Mouse (Mus musculus) heart, embryonic 14.5 days (tissue): ENCODE measurements around the gene Armc9. TPM values are rescaled to one million over a fixed set of nuclear protein-coding genes. Genes with fewer than 3 reads are reported as not detected.

Experiments used
- ATAC-seq: fragments of 200-750 bp; cut with Nextera tagmentation; 2 replicates; pipeline ENCODE4 v1.8.0; 2017; ENCODE audit warnings: low read depth, moderate TSS enrichment; ENCODE audit not compliant: insufficient number of reproducible peaks, insufficient read depth, low FRiP score
- H3K27ac ChIP-seq, 2 experiments: fragments of 200-500 bp in 1 of 2; fragments of 300-500 bp in 1 of 2; sonication (generic) in 1 of 2; replicated peaks in 1 of 2; 2 replicates each; pipeline ENCODE4 v1.5.1; 2012 to 2014; ENCODE audit warnings: low read depth in 2 of 2, low read length in 2 of 2, control low read depth in 1 of 2, mild to moderate bottlenecking in 1 of 2, mixed read lengths in 1 of 2; ENCODE audit not compliant: control insufficient read depth in 1 of 2, insufficient read depth in 1 of 2
- H3K27me3 ChIP-seq: fragments of 300-500 bp; sonication (generic); 2 replicates; pipeline ENCODE4 v1.6.1; 2014; ENCODE audit warnings: mild to moderate bottlenecking, low read length, control low read depth; ENCODE audit not compliant: control insufficient read depth, insufficient read depth
- H3K36me3 ChIP-seq: fragments of 300-500 bp; sonication (generic); 2 replicates; pipeline ENCODE4 v1.6.1; 2014; ENCODE audit warnings: mild to moderate bottlenecking, control low read depth, low read length, mixed read lengths; ENCODE audit not compliant: control insufficient read depth, insufficient read depth
- H3K4me1 ChIP-seq, 2 experiments: fragments of 200-500 bp in 1 of 2; fragments of 300-500 bp in 1 of 2; sonication (generic) in 1 of 2; 2 replicates each; pipeline ENCODE4 v1.6.1; 2012 to 2014; ENCODE audit warnings: low read length in 2 of 2, control low read depth in 1 of 2, mixed read lengths in 1 of 2; ENCODE audit not compliant: control insufficient read depth in 2 of 2, insufficient read depth in 2 of 2
- H3K4me2 ChIP-seq: fragments of 300-500 bp; sonication (generic); 2 replicates; pipeline ENCODE4 v1.6.1; 2014; ENCODE audit warnings: mild to moderate bottlenecking, low read length
- H3K4me3 ChIP-seq, 2 experiments: fragments of 200-500 bp in 1 of 2; fragments of 300-500 bp in 1 of 2; sonication (generic) in 1 of 2; 2 replicates each; pipeline ENCODE4 v1.5.1; 2012 to 2014; ENCODE audit warnings: low read length in 2 of 2, mild to moderate bottlenecking in 2 of 2, control low read depth in 1 of 2, low read depth in 1 of 2, moderate library complexity in 1 of 2; ENCODE audit not compliant: control insufficient read depth in 1 of 2, insufficient read depth in 1 of 2
- H3K9ac ChIP-seq: fragments of 300-500 bp; sonication (generic); 2 replicates; pipeline ENCODE4 v1.6.1; 2014; ENCODE audit warnings: mild to moderate bottlenecking, low read length
- H3K9me3 ChIP-seq: fragments of 300-500 bp; sonication (generic); 2 replicates; pipeline ENCODE4 v1.6.1; 2016; ENCODE audit warnings: low read length, control low read depth; ENCODE audit not compliant: control insufficient read depth
- WGBS: fragments of 180-500 bp; shearing (Covaris S2); extraction: QIAGEN DNeasy Blood & Tissue Kit; methylation state at CpG from one replicate; pipeline ENCODE4 v1.1.7; 2014; 5-methylcytosine and 5-hydroxymethylcytosine counted together
- polyA plus RNA-seq: library from polyadenylated mRNA; unstranded; fragments of >200 nt; fragmentation: Nextera tagmentation; extraction: Ambion mirVana; gene quantifications from 2 replicates; pipeline ENCODE4 v1.2.1, GENCODE M21; 2014

The Armc9 gene
- polyA plus RNA-seq, 1 experiment from 2014 or later: 11.9 TPM

DNA sequence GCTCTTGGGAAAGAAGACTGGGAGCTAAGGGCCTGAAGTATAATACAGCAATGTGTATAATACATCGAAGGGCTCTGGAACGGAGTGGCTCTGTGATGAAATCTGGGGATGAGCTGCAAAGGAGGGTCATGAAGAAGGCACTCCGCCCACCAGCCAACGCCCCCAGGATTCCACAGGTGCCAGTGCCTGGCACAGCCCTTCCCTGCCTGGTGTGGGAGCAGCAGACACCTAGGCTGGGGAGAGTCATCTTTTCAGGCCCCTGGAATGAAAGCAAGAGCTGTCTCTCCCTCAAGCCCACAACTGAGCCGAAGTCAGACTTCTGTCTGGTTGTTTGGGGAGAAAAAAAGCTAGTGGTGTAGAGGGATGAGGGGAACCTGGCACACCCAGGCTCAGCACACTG lies 122.5 kb downstream of the Armc9 start:
- Histone ChIP-seq H3K4me3 (no peak overlapping the region), H3K36me3 (no peaks in the 10 kb centered on the region), H3K9me3 (no peaks in the 10 kb centered on the region), H3K27me3 (no peaks in the 10 kb centered on the region), H3K4me2 (no peak overlapping the region), H3K27ac (no peak overlapping the region), H3K4me1 (no peaks in the 10 kb centered on the region; a peak in 1 of 4 replicates), H3K9ac (no peak overlapping the region)
- ATAC-seq: no peak
- 82% methylated on average over 5 of the region's 5 CpGs for WGBS

GRCm38 (mm10) chr1:86281781-86282536 lies 127.4 kb downstream of the Armc9 start:
- H3K9ac ChIP-seq: no peak overlapping the region
- H3K27ac ChIP-seq: no peak overlapping the region
- H3K4me3 ChIP-seq: no peak overlapping the region
- no peaks in the 10 kb centered on the region; a peak in 1 of 4 replicates for H3K4me1 ChIP-seq
- H3K27me3 ChIP-seq: no peaks in the 10 kb centered on the region
- no peaks in the 10 kb centered on the region for H3K9me3 ChIP-seq
- WGBS: 77% methylated on average over 11 of the region's 11 CpGs
- no peaks in the 10 kb centered on the region for H3K36me3 ChIP-seq
- ATAC-seq: no peak
- no peak overlapping the region for H3K4me2 ChIP-seq

DNA sequence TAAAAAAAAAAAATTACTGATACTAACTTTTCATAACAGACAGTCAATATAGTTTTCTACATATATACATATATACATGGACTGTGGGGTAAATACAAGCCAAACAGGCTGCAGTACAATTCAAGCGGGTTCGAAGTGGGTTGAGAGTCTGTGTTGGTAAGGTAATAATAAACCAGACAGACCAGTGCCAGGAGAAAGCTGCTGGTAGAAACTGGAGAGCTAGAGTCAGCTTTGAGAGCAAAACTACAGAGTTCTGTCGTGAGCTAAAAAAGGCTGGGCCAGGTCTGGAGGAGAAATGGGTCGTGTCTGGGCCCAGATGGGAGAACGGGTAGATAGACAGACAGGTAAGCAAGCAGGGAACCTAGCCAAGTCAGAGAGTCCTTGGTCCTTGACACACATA lies 129.5 kb downstream of the Armc9 start:
- Histone ChIP-seq H3K9me3 (no peaks in the 10 kb centered on the region), H3K4me1 (no peaks in the 10 kb centered on the region; a peak in 1 of 4 replicates), H3K4me3 (no peak overlapping the region), H3K9ac (no peak overlapping the region), H3K36me3 (no peaks in the 10 kb centered on the region), H3K27me3 (no peaks in the 10 kb centered on the region), H3K27ac (no peak overlapping the region), H3K4me2 (no peak overlapping the region)
- ATAC-seq: no peak
- WGBS: 89% methylated on average over 5 of the region's 5 CpGs

DNA sequence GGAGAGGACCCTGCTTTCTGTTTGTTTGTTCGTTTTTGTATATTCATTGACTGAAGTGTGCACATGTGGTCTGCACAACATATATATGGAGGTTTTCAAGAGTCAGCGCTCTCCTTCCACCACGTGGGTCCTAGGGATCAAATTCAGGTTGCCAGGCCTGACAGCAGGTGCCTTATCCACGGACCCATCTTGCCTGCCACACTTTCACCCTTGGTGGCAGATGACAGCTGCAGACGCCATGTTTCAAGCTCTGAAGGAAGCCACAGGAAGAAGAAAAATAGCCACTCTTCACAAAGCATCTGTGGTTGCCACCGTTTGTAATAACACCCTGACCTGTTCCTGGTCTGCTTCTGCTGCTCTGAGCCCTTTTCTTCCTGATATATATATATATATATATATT lies 130.7 kb downstream of the Armc9 start:
- H3K36me3 ChIP-seq: no peaks in the 10 kb centered on the region
- no peak overlapping the region for H3K9ac ChIP-seq
- H3K4me2 ChIP-seq: no peak overlapping the region
- no peaks in the 10 kb centered on the region for H3K27me3 ChIP-seq
- no peak for ATAC-seq
- H3K4me1 ChIP-seq: no peaks in the 10 kb centered on the region; a peak in 1 of 4 replicates
- no peaks in the 10 kb centered on the region for H3K9me3 ChIP-seq
- no peak overlapping the region for H3K27ac ChIP-seq
- WGBS: 69% methylated on average over 6 of the region's 6 CpGs
- H3K4me3 ChIP-seq: no peak overlapping the region

DNA sequence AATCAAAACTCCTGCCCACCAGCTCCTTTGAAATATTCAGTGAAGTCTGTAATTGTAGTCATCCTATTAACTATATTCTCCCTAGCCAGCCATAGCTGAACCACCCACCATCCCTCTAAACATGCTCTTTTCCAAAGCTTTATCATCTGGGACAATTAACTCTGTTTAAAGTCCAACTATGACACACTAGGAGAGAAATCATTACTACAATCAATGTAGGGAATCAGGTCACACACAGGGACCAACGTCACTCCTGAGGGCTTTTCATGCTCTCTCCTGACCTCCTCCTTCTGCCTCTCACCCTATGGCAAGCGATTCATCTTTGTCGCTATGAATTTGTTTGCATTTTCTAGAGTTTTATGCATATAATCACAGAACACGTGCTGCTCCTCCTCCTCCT lies 132.9 kb downstream of the Armc9 start:
- no peaks in the 10 kb centered on the region for H3K4me1 ChIP-seq
- H3K9me3 ChIP-seq: no peaks in the 10 kb centered on the region
- ATAC-seq: no peak
- no peak overlapping the region for H3K9ac ChIP-seq
- no peak overlapping the region for H3K4me2 ChIP-seq
- H3K27ac ChIP-seq: no peak overlapping the region
- no peaks in the 10 kb centered on the region for H3K36me3 ChIP-seq
- WGBS: 79% methylated on average over 4 of the region's 4 CpGs
- no peaks in the 10 kb centered on the region for H3K27me3 ChIP-seq
- H3K4me3 ChIP-seq: no peak overlapping the region

GRCm38 (mm10) chr1:86290452-86290851 lies 135.9 kb downstream of the Armc9 start:
- H3K9ac ChIP-seq: no peak overlapping the region
- WGBS: 58% methylated on average over 3 of the region's 3 CpGs

DNA sequence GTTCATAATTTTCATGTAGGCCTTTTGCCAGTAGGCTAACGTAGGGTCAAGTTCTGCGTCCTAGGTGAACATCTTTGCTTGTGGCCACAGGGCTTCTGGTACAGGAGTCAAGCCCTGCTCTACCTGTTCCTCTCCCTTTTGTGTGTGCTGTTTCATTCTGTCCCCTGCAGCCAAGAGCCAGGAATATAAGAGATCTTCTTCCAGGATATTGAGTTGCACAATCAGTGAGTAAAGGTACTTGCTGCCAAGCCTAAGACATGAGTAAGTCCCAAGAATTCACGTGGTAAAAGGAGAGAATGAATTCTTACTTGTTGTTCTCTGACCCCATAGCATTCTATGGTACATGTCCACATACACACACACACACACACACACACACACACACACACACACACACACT lies 138.5 kb downstream of the Armc9 start:
- Histone ChIP-seq H3K27ac (no peak overlapping the region), H3K4me3 (no peak overlapping the region), H3K9me3 (no peaks in the 10 kb centered on the region), H3K4me1 (peaks cover 0 to 4% of the 10 kb centered on the region in 2 experiments; a peak in 2 of 4 replicates), H3K9ac (no peak overlapping the region), H3K4me2 (no peak overlapping the region), H3K36me3 (no peaks in the 10 kb centered on the region), H3K27me3 (no peaks in the 10 kb centered on the region)
- no peak for ATAC-seq
- WGBS: 83% methylated on average over 3 of the region's 3 CpGs

More at GRCm38 (mm10) chr1:86290452-86290851, 135.9 kb downstream of the Armc9 start:
- no peak overlapping the region for H3K27ac ChIP-seq
- H3K4me2 ChIP-seq: no peak overlapping the region
- no peaks in the 10 kb centered on the region for H3K9me3 ChIP-seq
- H3K36me3 ChIP-seq: no peaks in the 10 kb centered on the region
- peaks cover 0 to 4% of the 10 kb centered on the region in 2 experiments; a peak in 2 of 4 replicates for H3K4me1 ChIP-seq
- H3K27me3 ChIP-seq: no peaks in the 10 kb centered on the region
- no peak overlapping the region for H3K4me3 ChIP-seq
- ATAC-seq: no peak

GRCm38 (mm10) chr1:86293868-86294267 lies 139.3 kb downstream of the Armc9 start:
- H3K27me3 ChIP-seq: no peaks in the 10 kb centered on the region
- no peak overlapping the region for H3K27ac ChIP-seq
- no peak overlapping the region for H3K4me2 ChIP-seq
- H3K36me3 ChIP-seq: no peaks in the 10 kb centered on the region
- H3K4me3 ChIP-seq: no peak overlapping the region
- no peak for ATAC-seq
- peaks cover 0 to 4% of the 10 kb centered on the region in 2 experiments; a peak in 2 of 4 replicates for H3K4me1 ChIP-seq
- no peak overlapping the region for H3K9ac ChIP-seq
- WGBS: 84% methylated on average over 5 of the region's 5 CpGs
- no peaks in the 10 kb centered on the region for H3K9me3 ChIP-seq
